Mouse (Mus musculus) CH12.LX (cell line): ENCODE measurements around the gene Banf2. TPM values are rescaled to one million over a fixed set of nuclear protein-coding genes. Genes with fewer than 3 reads are reported as not detected.
A peak's percentile ranks its signal among the peaks of the same experiment; 100 is the strongest.

Experiments used
- DNase-seq: peaks from one replicate; pipeline ENCODE4 v3.0.0-alpha.2; 2013; ENCODE audit errors: extremely low read depth
- H3K27ac ChIP-seq: 2 replicates; pipeline ENCODE4 v1.5.1; 2012; ENCODE audit warnings: low read depth, mild to moderate bottlenecking, control low read depth, moderate library complexity; ENCODE audit not compliant: insufficient read depth
- H3K27me3 ChIP-seq: replicated peaks from 2 replicates; pipeline ENCODE3; 2012; ENCODE audit warnings: inconsistent platforms
- H3K36me3 ChIP-seq, 2 experiments: replicated peaks in 1 of 2; 2 replicates each; pipeline versions ENCODE3 to v1.6.1; 2012; ENCODE audit warnings: inconsistent platforms in 1 of 2, low read length in 1 of 2, mild to moderate bottlenecking in 1 of 2, mixed read lengths in 1 of 2, moderate library complexity in 1 of 2; ENCODE audit not compliant: control insufficient read depth in 1 of 2, insufficient read depth in 1 of 2
- H3K4me1 ChIP-seq, 2 experiments: 2 replicates each; pipeline ENCODE4 v1.6.1; 2012; ENCODE audit warnings: inconsistent platforms in 1 of 2, moderate library complexity in 1 of 2; ENCODE audit not compliant: insufficient read depth in 2 of 2, control insufficient read depth in 1 of 2
- H3K4me2 ChIP-seq: 2 replicates; pipeline ENCODE4 v1.6.1; 2012; ENCODE audit warnings: low read depth, mild to moderate bottlenecking, control low read depth; ENCODE audit not compliant: poor library complexity, insufficient read depth, severe bottlenecking
- H3K4me3 ChIP-seq, 3 experiments: fragments of 150-350 bp in 1 of 3; sonication (generic) in 1 of 3; replicated peaks in 1 of 3; 2 replicates each; pipeline versions ENCODE3 to v1.5.1; 2011 to 2012; ENCODE audit warnings: low read depth in 2 of 3, low read length in 2 of 3, mild to moderate bottlenecking in 2 of 3, moderate library complexity in 2 of 3, control low read depth in 1 of 3, improper control_type of control experiment in 1 of 3, inconsistent platforms in 1 of 3, mixed read lengths in 1 of 3; ENCODE audit not compliant: poor library complexity in 1 of 3
- H3K79me2 ChIP-seq: replicated peaks from 2 replicates; pipeline ENCODE4 v1.6.1; 2012; ENCODE audit warnings: mild to moderate bottlenecking, moderate library complexity; ENCODE audit not compliant: control insufficient read depth, poor library complexity, insufficient read depth, severe bottlenecking; ENCODE audit errors: extremely low read depth
- H3K9ac ChIP-seq: 2 replicates; pipeline ENCODE4 v1.6.1; 2012; ENCODE audit warnings: low read depth, mild to moderate bottlenecking, control low read depth, moderate library complexity; ENCODE audit not compliant: insufficient read depth
- H3K9me3 ChIP-seq: replicated peaks from 2 replicates; pipeline ENCODE3; 2012; ENCODE audit warnings: low read length, inconsistent platforms, mixed read lengths
- BHLHE40 ChIP-seq: IDR thresholded peaks from 2 replicates; pipeline ENCODE4 v1.6.1; 2011; ENCODE audit warnings: mild to moderate bottlenecking, low read depth, low read length, improper control_type of control experiment
- CHD1 ChIP-seq: IDR thresholded peaks from 2 replicates; pipeline ENCODE4 v1.6.1; 2012; ENCODE audit warnings: low read depth, low read length, improper control_type of control experiment, inconsistent platforms
- CHD2 ChIP-seq: IDR thresholded peaks from 2 replicates; pipeline ENCODE4 v1.6.1; 2011; ENCODE audit warnings: low read length, improper control_type of control experiment
- CTCF ChIP-seq, 2 experiments: IDR thresholded peaks in 1 of 2; conservative IDR thresholded peaks in 1 of 2; 2 replicates each; pipeline ENCODE4 v1.5.1; 2011 to 2012; ENCODE audit warnings: low read depth in 2 of 2, low read length in 2 of 2, improper control_type of control experiment in 1 of 2, inconsistent platforms in 1 of 2, mild to moderate bottlenecking in 1 of 2, moderate library complexity in 1 of 2
- E2F4 ChIP-seq: IDR thresholded peaks from 2 replicates; pipeline ENCODE4 v1.6.1; 2011; ENCODE audit warnings: low read depth, low read length, improper control_type of control experiment; ENCODE audit not compliant: insufficient replicate concordance
- ELF1 ChIP-seq: IDR thresholded peaks from 2 replicates; pipeline ENCODE4 v1.6.1; 2014; ENCODE audit warnings: low read depth, mild to moderate bottlenecking, inconsistent platforms, low read length, improper control_type of control experiment
- EP300 ChIP-seq: IDR thresholded peaks from 2 replicates; pipeline ENCODE4 v1.6.1; 2011; ENCODE audit warnings: low read length, improper control_type of control experiment
- ETS1 ChIP-seq: conservative IDR thresholded peaks from 2 replicates; pipeline ENCODE4 v1.6.1; 2012; ENCODE audit warnings: low read depth, mild to moderate bottlenecking, inconsistent platforms, low read length, improper control_type of control experiment, moderate library complexity
- GABPA ChIP-seq: IDR thresholded peaks from 2 replicates; pipeline ENCODE4 v1.6.1; 2012; ENCODE audit warnings: low read depth, low read length, improper control_type of control experiment, inconsistent platforms; ENCODE audit not compliant: insufficient replicate concordance
- HCFC1 ChIP-seq: IDR thresholded peaks from 2 replicates; pipeline ENCODE4 v1.6.1; 2012; ENCODE audit warnings: low read depth, mild to moderate bottlenecking, inconsistent platforms, low read length, improper control_type of control experiment
- IRF4 ChIP-seq: IDR thresholded peaks from 2 replicates; pipeline ENCODE4 v1.6.1; 2014; ENCODE audit warnings: low read depth, mild to moderate bottlenecking, inconsistent platforms, low read length, improper control_type of control experiment
- JUN ChIP-seq: IDR thresholded peaks from 2 replicates; pipeline ENCODE4 v1.6.1; 2011; ENCODE audit warnings: low read depth, mild to moderate bottlenecking, low read length, improper control_type of control experiment, moderate library complexity; ENCODE audit not compliant: insufficient read depth
- JUND ChIP-seq: conservative IDR thresholded peaks from 2 replicates; pipeline ENCODE4 v1.6.1; 2011; ENCODE audit warnings: low read depth, low read length, improper control_type of control experiment
- KAT2A ChIP-seq: IDR thresholded peaks from 2 replicates; pipeline ENCODE4 v1.6.1; 2012; ENCODE audit warnings: low read length, improper control_type of control experiment, inconsistent platforms; ENCODE audit not compliant: insufficient replicate concordance
- MAFK ChIP-seq: IDR thresholded peaks from 2 replicates; pipeline ENCODE4 v1.6.1; 2011; ENCODE audit warnings: low read length, improper control_type of control experiment; ENCODE audit not compliant: insufficient replicate concordance
- MAX ChIP-seq: IDR thresholded peaks from 2 replicates; pipeline ENCODE4 v1.6.1; 2011; ENCODE audit warnings: low read length, improper control_type of control experiment
- MAZ ChIP-seq: IDR thresholded peaks from 2 replicates; pipeline ENCODE4 v1.6.1; 2012; ENCODE audit warnings: low read depth, mild to moderate bottlenecking, inconsistent platforms, low read length, improper control_type of control experiment, moderate library complexity
- MEF2A ChIP-seq: IDR thresholded peaks from 2 replicates; pipeline ENCODE4 v1.6.1; 2014; ENCODE audit warnings: low read depth, mild to moderate bottlenecking, inconsistent platforms, low read length, improper control_type of control experiment, borderline replicate concordance
- MXI1 ChIP-seq: IDR thresholded peaks from 2 replicates; pipeline ENCODE4 v1.6.1; 2011; ENCODE audit warnings: mild to moderate bottlenecking, low read depth, low read length, improper control_type of control experiment
- MYC ChIP-seq: IDR thresholded peaks from 2 replicates; pipeline ENCODE4 v1.6.1; 2011; ENCODE audit warnings: low read depth, mild to moderate bottlenecking, improper control_type of control experiment, low read length
- NELFE ChIP-seq: IDR thresholded peaks from 2 replicates; pipeline ENCODE4 v1.6.1; 2011; ENCODE audit warnings: low read depth, low read length, improper control_type of control experiment
- NRF1 ChIP-seq: IDR thresholded peaks from 2 replicates; pipeline ENCODE4 v1.6.1; 2014; ENCODE audit warnings: low read depth, mild to moderate bottlenecking, inconsistent platforms, low read length, improper control_type of control experiment, moderate library complexity
- PAX5 ChIP-seq: IDR thresholded peaks from 2 replicates; pipeline ENCODE4 v1.6.1; 2012; ENCODE audit warnings: low read length, inconsistent platforms, mixed read lengths
- POLR2A ChIP-seq: IDR thresholded peaks from 2 replicates; pipeline ENCODE4 v1.6.1; 2011; ENCODE audit warnings: low read depth, mild to moderate bottlenecking, improper control_type of control experiment, low read length
- POLR2AphosphoS2 ChIP-seq: IDR thresholded peaks from 2 replicates; pipeline ENCODE4 v1.6.1; 2011; ENCODE audit warnings: low read depth, low read length, improper control_type of control experiment
- RAD21 ChIP-seq: IDR thresholded peaks from 2 replicates; pipeline ENCODE4 v1.6.1; 2011; ENCODE audit warnings: low read depth, mild to moderate bottlenecking, low read length, improper control_type of control experiment, moderate library complexity
- RCOR1 ChIP-seq: conservative IDR thresholded peaks from 2 replicates; pipeline ENCODE4 v1.6.1; 2012; ENCODE audit warnings: low read depth, mild to moderate bottlenecking, inconsistent platforms, low read length, improper control_type of control experiment
- SIN3A ChIP-seq: IDR thresholded peaks from 2 replicates; pipeline ENCODE4 v1.6.1; 2012; ENCODE audit warnings: low read length, improper control_type of control experiment, inconsistent platforms
- SMC3 ChIP-seq: IDR thresholded peaks from 2 replicates; pipeline ENCODE4 v1.6.1; 2011; ENCODE audit warnings: low read depth, low read length, improper control_type of control experiment
- TBP ChIP-seq: conservative IDR thresholded peaks from 2 replicates; pipeline ENCODE4 v1.6.1; 2011; ENCODE audit warnings: low read depth, low read length, improper control_type of control experiment
- TCF12 ChIP-seq: IDR thresholded peaks from 2 replicates; pipeline ENCODE4 v1.6.1; 2014; ENCODE audit warnings: low read depth, mild to moderate bottlenecking, inconsistent platforms, low read length, improper control_type of control experiment
- UBTF ChIP-seq: IDR thresholded peaks from 2 replicates; pipeline ENCODE4 v1.6.1; 2012; ENCODE audit warnings: low read depth, mild to moderate bottlenecking, inconsistent platforms, low read length, improper control_type of control experiment, moderate library complexity
- USF1 ChIP-seq: IDR thresholded peaks from 2 replicates; pipeline ENCODE4 v1.6.1; 2014; ENCODE audit warnings: low read depth, mild to moderate bottlenecking, inconsistent platforms, low read length, improper control_type of control experiment
- USF2 ChIP-seq: conservative IDR thresholded peaks from 2 replicates; pipeline ENCODE4 v1.6.1; 2011; ENCODE audit warnings: low read depth, low read length, improper control_type of control experiment
- ZC3H11A ChIP-seq: IDR thresholded peaks from 2 replicates; pipeline ENCODE4 v1.6.1; 2012; ENCODE audit warnings: low read depth, mild to moderate bottlenecking, inconsistent platforms, low read length, improper control_type of control experiment
- ZKSCAN1 ChIP-seq: IDR thresholded peaks from 2 replicates; pipeline ENCODE4 v1.6.1; 2012; ENCODE audit warnings: low read depth, inconsistent platforms, low read length, improper control_type of control experiment, borderline replicate concordance
- ZMIZ1 ChIP-seq: IDR thresholded peaks from 2 replicates; pipeline ENCODE4 v1.6.1; 2012; ENCODE audit warnings: low read depth, mild to moderate bottlenecking, inconsistent platforms, low read length, improper control_type of control experiment
- ZNF384 ChIP-seq: IDR thresholded peaks from 2 replicates; pipeline ENCODE4 v1.6.1; 2012; ENCODE audit warnings: low read depth, low read length, improper control_type of control experiment, inconsistent platforms
- dilution Hi-C: fragments of 300-500 bp; cut with MboI; formaldehyde crosslinking; loops from 2 replicates; pipeline ENCODE4 v1.14.3; 2020; ENCODE audit warnings: low sequenced_read_pairs; ENCODE audit not compliant: extremely low pct_unique_long_range_greater_than_20kb, extremely low pct_ligation_motif_present
- in situ Hi-C: fragments of 300-500 bp; cut with MboI; formaldehyde crosslinking; loops from 3 replicates; pipeline ENCODE4 v1.14.3; 2019; ENCODE audit warnings: low sequenced_read_pairs, low pct_ligation_motif_present, low pct_unique_long_range_greater_than_20kb, mixed read lengths
- polyA plus RNA-seq: library from polyadenylated mRNA; unstranded; fragments of >175 nt; gene quantifications from 2 replicates; pipeline ENCODE4 v1.2.1, GENCODE M21; 2012; ENCODE audit warnings: low read depth; ENCODE audit not compliant: insufficient read length
- total RNA-seq, 2 experiments: library from RNA; depleted of rRNA; stranded (reverse); fragments of 300-350 nt in 1 of 2; fragments of >200 nt in 1 of 2; gene quantifications; 2 replicates each; pipeline ENCODE4 v1.2.3; 2012 to 2014

Gene Banf2
- total and polyA plus RNA-seq, 3 experiments = not detected

DNA sequence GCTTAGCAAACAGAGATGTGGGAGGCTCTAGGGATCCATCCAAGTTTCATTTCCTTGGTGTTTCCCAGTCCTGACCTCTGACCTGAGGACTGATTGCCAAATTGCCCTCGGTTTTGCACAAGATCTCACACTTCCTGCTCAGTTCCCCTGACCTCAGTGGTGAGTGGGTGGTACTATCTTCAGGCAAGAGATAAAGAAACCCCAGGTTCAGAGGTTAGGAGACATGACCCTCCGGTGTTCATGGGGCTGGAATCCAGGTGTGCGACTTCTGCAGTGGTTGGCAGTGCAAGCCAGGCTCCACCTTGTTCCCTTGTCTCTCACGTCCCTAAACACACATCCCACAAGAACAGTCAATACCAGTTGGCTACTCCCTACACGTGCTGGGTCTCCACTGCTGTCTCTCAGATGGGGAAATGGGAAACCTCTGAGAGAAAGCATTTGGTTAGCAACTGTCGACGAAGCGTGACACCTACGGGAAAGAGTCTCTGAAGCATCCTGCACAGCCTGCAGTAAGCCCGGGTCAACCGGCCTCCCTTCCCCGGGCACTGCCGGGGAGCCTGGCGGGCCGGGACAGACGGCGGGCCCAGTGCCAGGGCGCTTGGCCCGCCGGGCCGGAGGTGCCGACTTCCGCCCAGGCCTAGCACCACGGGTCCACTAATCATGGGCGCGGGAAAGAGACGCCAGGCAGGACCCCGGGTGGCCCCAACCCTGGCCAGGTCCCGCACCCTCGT, 23.1 kb upstream of the Banf2 start:
- DNase-seq = peak; percentile 56
- Histone ChIP-seq H3K27ac (peak overlapping the region; percentile 86), H3K27me3 (peaks cover 5% of the 10 kb centered on the region), H3K79me2 (peaks cover 24% of the 10 kb centered on the region), H3K4me1 (peaks cover 5 to 47% of the 10 kb centered on the region in 2 experiments; a peak in 2 of 4 replicates), H3K36me3 (peaks cover 0 to 31% of the 10 kb centered on the region in 2 experiments), H3K9me3 (no peaks in the 10 kb centered on the region), H3K4me3 (peak overlapping the region; percentile 64 to 91 (median 85)), H3K9ac (peak overlapping the region; percentile 84), H3K4me2 (peak overlapping the region; percentile 52)
- in situ Hi-C loops = loop anchor here (10.0 kb wide), 2 partner anchors 105 to 205 kb away; no protein-coding TSS in a partner anchor
- no peak for TF ChIP-seq MAZ
- TF ChIP-seq CHD2 = no peak
- TF ChIP-seq ZKSCAN1 = no peak
- TF ChIP-seq IRF4 = no peak
- TF ChIP-seq MEF2A = no peak
- no peak for TF ChIP-seq SMC3
- TF ChIP-seq BHLHE40 = peak; percentile 83
- no peak for TF ChIP-seq JUND
- no peak for TF ChIP-seq PAX5
- TF ChIP-seq UBTF = peak; percentile 74
- TF ChIP-seq RCOR1 = no peak
- TF ChIP-seq POLR2A = no peak; the same call in 1 of the 2 replicates
- TF ChIP-seq TCF12 = no peak
- TF ChIP-seq ZNF384 = no peak
- 0 out of 2 replicates have a peak, but pooled peaks have one; percentile 5 for TF ChIP-seq SIN3A
- TF ChIP-seq KAT2A = no peak
- no peak for TF ChIP-seq USF2
- TF ChIP-seq POLR2AphosphoS2 = no peak
- no peak for TF ChIP-seq JUN
- TF ChIP-seq NRF1 = no peak
- TF ChIP-seq ZMIZ1 = no peak
- no peak for TF ChIP-seq NELFE
- peak; percentile 35; the same call in 1 of the 2 replicates for TF ChIP-seq ELF1
- TF ChIP-seq RAD21 = no peak
- peak; percentile 51 for TF ChIP-seq MAX
- peak; percentile 47; the same call in 1 of the 2 replicates for TF ChIP-seq MXI1
- TF ChIP-seq MYC = peak; percentile 53; the same call in 1 of the 2 replicates
- TF ChIP-seq TBP = no peak
- no peak for TF ChIP-seq MAFK
- no peak for TF ChIP-seq ETS1
- no peak for TF ChIP-seq CHD1
- no peak for TF ChIP-seq EP300
- TF ChIP-seq GABPA = no peak
- TF ChIP-seq E2F4 = no peak
- TF ChIP-seq HCFC1 = no peak
- TF ChIP-seq CTCF (conservative IDR thresholded peaks at IDR 0.05 in 1 of 2, IDR thresholded peaks at IDR 0.05 in 1 of 2; ENCODE audit: low read depth in 2 of 2, low read length in 2 of 2) = no peak
- no peak for TF ChIP-seq ZC3H11A
- no peak for TF ChIP-seq USF1
- dilution Hi-C loops = no loop called here
